Mouse (Mus musculus) frontal cortex, adult 2 months (tissue): ENCODE data around the gene Coq2. TPM values are rescaled to one million over a fixed set of nuclear protein-coding genes. Genes with fewer than 3 reads are reported as not detected.

ENCODE experiments used
- DNase-seq, 2 experiments: peaks; one replicate each; pipeline ENCODE4 v3.0.0; 2022; ENCODE audit warnings: low spot score in 1 of 2; ENCODE audit errors: extremely low spot score in 1 of 2
- polyA plus RNA-seq: library from polyadenylated mRNA; depleted of rRNA; stranded (reverse); fragments of >200 nt; gene quantifications from 2 replicates; pipeline ENCODE4 v1.2.3, GENCODE M21; 2012

Coq2 gene
- polyA plus RNA-seq, 1 experiment, result 137 TPM

DNA sequence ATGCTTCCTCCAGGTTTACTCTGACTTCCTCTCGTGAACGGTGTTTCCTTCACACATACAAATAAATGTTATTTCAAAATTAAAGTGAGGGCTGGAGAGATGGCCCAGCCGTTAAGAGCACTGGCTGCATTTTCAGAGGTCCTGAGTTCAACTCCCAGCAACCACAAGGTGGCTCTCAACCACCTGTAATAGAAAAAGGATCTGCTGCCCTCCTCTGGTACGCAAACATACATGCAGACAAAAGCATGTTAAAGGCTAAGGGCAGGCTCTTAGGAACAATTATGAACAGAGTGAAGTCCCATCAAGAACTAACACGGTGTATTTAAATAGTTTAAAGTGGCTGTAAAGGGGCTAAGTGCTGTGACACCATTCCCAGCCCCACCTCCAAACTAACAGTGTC lies 11.1 kb downstream of the Coq2 start:
- peak in 1 of 2 experiments; percentile 63 for DNase-seq

- DNase-seq, result no peak
These were observed 11.9 kb downstream of the Coq2 start for GRCm38 (mm10) chr5:100663011-100663410.

DNA sequence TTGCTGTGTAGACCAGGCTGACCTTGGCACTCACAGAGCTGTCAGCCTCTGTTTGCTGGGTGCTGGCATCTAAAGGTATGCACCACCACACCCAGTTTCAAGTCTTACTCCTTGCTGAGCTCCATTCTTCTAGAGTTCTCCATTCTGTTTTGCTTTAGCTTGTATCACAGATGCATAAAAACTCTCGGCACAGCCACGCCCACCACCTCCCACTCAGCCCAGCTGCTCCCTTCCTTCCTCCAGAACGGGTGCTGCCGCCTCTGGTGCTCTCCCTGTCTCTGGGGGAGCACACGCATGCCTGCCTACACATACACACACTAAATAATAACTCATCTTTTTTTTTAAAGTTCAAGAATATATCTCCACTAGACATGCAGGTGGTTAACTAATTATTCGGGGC lies 16.5 kb downstream of the Coq2 start:
- DNase-seq, result peak in 1 of 2 experiments; percentile 62

DNA sequence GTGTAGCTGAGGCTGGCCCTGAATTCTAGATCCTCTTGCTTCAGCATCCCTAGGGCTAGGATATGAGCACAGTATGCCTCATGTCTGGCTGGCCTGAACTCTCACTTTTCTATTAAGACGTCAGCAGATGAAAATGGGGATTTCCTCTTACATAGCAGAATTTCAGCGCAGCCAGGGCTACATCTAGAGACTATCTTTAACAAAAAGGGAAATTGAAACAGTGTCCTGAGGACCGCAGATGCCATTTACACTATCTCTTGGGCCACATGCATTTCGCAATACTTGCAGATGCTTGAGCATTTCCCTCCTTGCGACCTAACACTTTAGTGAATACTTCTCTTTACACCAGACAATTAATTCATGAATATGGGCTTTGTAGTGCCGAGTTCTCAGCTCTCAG lies 18.6 kb downstream of the Coq2 start:
- DNase-seq, result no peak

- DNase-seq, result no peak
These were observed 22.6 kb downstream of the Coq2 start for GRCm38 (mm10) chr5:100652327-100652726.

DNA sequence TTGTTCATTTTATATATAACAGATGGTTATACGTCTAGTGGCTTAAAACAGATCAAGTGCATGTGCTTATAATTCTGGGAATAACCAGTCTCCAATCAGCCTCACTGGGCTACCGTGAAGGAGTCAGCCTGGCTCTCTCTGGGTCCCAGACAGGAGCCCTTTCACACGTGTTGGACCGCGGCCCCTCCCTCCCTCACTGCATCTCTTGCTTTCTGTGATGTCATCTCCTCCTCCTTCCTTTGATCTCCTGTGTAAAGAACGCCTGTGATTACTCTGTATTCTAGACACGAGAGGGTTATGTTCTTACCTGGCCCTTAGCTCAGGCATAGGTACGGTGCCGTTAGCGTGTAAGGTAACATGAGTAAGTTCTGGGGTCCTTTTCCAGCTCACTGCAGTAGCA lies 23.5 kb downstream of the Coq2 start:
- no peak for DNase-seq

- DNase-seq, result no peak
These were observed 24.0 kb downstream of the Coq2 start for GRCm38 (mm10) chr5:100650969-100651368.

GRCm38 (mm10) chr5:100648546-100648945 lies 26.4 kb downstream of the Coq2 start:
- DNase-seq, result no peak

GRCm38 (mm10) chr5:100648046-100648445 lies 26.9 kb downstream of the Coq2 start:
- no peak for DNase-seq

DNA sequence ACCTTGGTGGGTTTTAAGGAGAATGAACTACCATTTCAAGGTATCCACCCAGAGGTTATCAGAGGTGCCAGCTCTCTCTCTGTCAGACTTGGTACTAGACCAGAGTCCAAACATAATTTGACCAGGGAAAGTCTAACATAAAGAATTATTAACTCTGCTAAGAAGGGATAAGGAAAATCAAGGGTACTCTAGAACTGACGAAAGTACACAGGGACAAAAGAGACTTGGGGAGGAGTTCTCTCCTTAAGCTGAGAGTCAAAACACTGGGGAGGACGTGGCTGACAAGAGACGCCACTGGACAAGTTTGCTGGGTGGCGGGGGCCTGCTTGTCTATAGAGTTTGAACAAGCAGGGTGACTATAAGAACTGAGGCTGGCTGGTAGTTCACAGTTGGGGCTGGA lies 28.4 kb downstream of the Coq2 start:
- no peak for DNase-seq

GRCm38 (mm10) chr5:100643991-100644535 lies 30.9 kb downstream of the Coq2 start:
- DNase-seq, result no peak

DNA sequence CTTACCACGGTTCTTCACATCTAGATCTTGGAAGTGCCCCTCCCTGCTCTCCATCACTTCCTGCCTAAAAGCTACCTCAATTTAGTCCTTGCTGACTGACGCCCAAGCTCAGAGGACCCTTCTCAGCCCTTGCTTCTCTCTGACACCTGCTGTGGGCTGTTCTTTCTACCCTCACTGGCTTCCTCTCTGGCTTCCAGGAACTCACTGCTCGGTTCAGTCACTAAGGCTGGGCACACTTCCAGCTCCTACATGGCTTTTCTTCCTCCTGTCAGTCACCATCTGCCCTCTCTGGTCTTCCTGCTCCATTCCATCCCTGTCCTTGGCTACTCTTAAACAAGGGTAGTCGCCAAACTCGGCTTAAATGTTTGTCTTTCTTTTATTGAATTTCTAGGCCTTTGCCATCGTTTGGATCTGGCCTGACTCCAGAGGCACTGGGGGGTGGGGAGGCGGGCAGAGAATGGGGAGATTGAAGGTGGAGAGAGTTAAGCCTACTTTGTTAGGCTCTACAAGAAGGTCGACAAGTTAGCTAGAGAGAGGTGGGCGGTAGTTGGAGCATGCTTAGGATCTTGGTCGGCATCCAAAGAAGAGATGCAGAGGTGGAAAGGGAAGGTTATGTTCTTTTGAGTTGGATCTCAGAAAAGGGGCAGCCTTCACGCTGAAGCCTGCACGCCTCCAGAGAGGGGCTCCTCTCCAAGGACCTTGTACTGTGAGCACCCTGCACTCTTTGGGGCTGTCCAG lies 31.5 kb downstream of the Coq2 start:
- peak; percentile 29 to 52 for DNase-seq

DNA sequence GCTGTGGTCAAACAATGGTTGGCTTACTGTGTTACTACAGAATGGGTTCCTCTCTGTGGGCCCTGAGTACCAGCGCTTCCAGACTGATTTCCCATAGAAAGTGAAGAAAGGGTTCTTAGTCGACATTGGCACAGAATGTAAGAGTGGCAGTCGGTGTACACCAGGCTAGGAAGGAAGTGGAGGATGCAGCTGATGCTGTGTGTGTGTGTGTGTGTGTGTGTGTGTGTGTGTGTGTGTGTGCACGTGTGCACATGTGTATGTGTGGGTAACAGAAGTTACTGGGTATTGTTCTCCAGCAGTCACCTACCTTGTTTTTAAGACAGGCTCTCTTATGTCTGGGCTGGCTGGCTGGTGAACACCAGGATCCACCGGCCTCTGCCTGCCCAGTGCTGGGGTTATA lies 32.6 kb downstream of the Coq2 start:
- no peak for DNase-seq

DNA sequence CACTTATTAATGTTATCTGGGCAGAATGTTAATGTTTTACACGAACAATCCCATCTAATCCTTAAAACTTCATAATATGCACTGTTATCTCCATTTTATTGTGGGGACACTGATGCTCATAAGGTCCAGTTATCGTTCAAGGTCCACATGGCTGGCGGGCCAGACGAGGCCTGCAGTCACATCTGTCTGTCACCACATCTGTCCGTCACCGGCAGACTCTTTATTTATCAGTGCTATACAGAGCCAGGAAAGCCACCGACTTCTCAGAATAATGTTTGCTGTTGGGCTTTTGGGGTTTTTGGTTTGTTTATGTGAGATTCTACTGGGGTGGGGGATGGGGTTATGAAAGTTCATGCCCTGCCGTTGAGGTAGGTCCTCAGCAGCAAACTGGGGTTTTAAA lies 36.5 kb downstream of the Coq2 start:
- DNase-seq, result no peak

- peak in 1 of 2 experiments; percentile 25 for DNase-seq
These were observed 38.0 kb downstream of the Coq2 start for GRCm38 (mm10) chr5:100636794-100637544.

DNA sequence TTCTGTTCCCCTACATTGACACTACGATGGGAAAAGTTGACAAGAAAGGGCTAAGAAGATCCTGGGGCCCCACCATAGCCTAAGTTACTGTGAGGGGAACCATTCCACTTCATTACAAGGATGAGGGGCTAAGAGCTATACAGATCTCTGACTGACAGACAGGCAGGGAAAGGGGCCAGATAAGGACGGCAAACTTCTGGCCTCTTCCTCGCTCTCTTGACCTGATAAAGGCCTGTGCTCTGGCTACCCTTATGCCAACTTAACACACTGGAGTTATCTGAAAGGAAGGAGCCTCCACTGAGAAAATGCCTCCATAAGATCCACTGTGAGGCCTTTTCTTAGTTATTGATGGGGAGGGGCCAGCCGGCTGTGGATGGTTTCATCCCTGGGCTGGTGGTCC lies 39.0 kb downstream of the Coq2 start:
- no peak for DNase-seq

DNA sequence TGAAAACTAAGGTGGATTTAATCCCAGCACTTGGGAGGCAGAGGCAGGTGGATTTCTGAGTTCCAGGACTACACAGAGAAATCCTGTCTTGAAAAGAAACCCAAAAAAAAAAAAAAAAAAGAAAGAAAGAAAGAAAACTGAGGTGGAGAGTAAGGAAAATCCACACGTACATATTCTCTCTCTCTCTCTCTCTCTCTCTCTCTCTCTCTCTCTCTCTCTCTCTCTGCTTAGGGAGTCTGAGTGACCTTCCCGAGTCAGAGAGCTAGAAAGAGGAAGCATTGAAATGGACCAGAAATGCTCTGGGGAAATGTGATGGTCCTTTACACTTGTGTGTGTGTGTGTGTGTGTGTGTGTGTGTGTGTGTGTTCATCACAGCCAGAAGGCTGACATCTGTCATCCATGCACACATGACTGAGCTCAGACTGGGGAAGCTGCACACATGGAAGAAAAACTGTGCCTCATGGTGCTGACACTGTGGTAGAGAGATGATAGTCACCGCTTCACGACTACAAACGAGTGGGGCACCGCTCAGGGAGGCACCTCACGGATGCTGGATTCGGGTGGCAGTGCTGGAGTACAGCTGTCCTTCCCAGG lies 40.0 kb downstream of the Coq2 start:
- no peak for DNase-seq

DNA sequence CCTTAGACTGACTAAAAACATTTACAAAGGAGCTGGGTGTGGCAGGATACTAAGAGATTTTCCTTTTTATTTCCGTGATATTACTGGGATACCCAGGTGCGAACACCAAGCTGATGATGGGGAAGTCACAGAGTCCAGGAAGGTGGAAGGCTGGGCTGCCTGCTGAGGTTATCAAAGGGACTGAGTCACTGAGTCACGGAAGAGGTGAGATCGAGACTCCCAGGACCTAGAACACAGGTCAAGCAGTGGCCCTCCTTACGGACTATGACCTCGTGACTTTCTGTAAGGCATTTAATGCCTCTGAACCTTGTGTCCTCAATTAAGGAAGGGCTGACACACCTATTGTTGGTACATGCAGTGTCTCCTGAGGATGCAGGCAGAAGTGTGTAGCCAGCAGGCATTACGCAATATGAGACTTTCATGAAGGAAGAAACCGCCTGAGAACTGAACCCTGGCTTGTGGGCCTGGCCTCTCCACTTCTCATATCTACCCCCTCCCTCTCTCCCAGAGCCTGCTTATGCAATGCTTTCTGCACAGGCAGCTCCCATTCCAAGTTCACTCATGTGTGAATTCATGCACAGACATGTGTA lies 42.3 kb downstream of the Coq2 start:
- DNase-seq, result no peak

- DNase-seq, result no peak
These were observed 46.1 kb downstream of the Coq2 start for GRCm38 (mm10) chr5:100628807-100629206.

- no peak for DNase-seq
These were observed 48.4 kb downstream of the Coq2 start for GRCm38 (mm10) chr5:100626526-100626925.

DNA sequence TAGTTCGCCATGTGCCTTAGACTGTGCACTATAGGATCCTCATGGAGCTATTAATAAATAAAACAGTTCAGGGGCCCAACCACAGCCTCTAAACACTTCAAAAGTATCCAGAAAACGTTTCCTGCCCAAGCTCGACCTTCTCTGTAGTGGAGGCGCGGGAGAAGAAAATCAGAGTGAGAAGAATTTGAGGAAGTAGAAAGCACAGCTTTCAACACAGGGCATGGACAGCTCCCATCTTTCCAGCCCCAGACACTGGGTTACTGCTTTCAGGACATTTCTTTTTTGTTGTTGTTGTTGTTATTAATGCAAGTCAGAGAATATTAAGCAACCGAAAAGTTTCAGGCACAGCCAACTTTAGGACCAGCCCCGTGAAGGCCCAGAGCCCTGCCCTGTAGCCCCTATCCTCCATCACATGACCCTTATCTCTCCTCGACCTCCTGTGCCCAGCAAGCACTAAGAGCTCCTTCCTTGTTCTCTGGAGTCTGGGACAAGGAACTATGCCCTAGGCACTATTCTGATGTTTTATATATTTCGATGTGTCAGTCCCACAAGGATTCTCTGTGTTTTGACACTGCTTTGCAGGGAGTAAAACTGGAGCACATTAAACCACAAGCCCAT lies 50.1 kb downstream of the Coq2 start:
- DNase-seq, result no peak
